Mouse (Mus musculus) CH12.LX (cell line): Measurements from ENCODE around the gene Chml.

Source experiments
- CHD2 ChIP-seq: IDR thresholded peaks from 2 replicates; pipeline ENCODE4 v1.6.1; 2011; ENCODE audit warnings: low read length, improper control_type of control experiment
- CTCF ChIP-seq, 2 experiments: IDR thresholded peaks in 1 of 2; conservative IDR thresholded peaks in 1 of 2; 2 replicates each; pipeline ENCODE4 v1.5.1; 2011 to 2012; ENCODE audit warnings: low read depth in 2 of 2, low read length in 2 of 2, improper control_type of control experiment in 1 of 2, inconsistent platforms in 1 of 2, mild to moderate bottlenecking in 1 of 2, moderate library complexity in 1 of 2
- E2F4 ChIP-seq: IDR thresholded peaks from 2 replicates; pipeline ENCODE4 v1.6.1; 2011; ENCODE audit warnings: low read depth, low read length, improper control_type of control experiment; ENCODE audit not compliant: insufficient replicate concordance
- EP300 ChIP-seq: IDR thresholded peaks from 2 replicates; pipeline ENCODE4 v1.6.1; 2011; ENCODE audit warnings: low read length, improper control_type of control experiment
- ETS1 ChIP-seq: conservative IDR thresholded peaks from 2 replicates; pipeline ENCODE4 v1.6.1; 2012; ENCODE audit warnings: low read depth, mild to moderate bottlenecking, inconsistent platforms, low read length, improper control_type of control experiment, moderate library complexity
- JUND ChIP-seq: conservative IDR thresholded peaks from 2 replicates; pipeline ENCODE4 v1.6.1; 2011; ENCODE audit warnings: low read depth, low read length, improper control_type of control experiment
- MAX ChIP-seq: IDR thresholded peaks from 2 replicates; pipeline ENCODE4 v1.6.1; 2011; ENCODE audit warnings: low read length, improper control_type of control experiment
- MAZ ChIP-seq: IDR thresholded peaks from 2 replicates; pipeline ENCODE4 v1.6.1; 2012; ENCODE audit warnings: low read depth, mild to moderate bottlenecking, inconsistent platforms, low read length, improper control_type of control experiment, moderate library complexity
- MXI1 ChIP-seq: IDR thresholded peaks from 2 replicates; pipeline ENCODE4 v1.6.1; 2011; ENCODE audit warnings: mild to moderate bottlenecking, low read depth, low read length, improper control_type of control experiment
- POLR2A ChIP-seq: IDR thresholded peaks from 2 replicates; pipeline ENCODE4 v1.6.1; 2011; ENCODE audit warnings: low read depth, mild to moderate bottlenecking, improper control_type of control experiment, low read length
- TBP ChIP-seq: conservative IDR thresholded peaks from 2 replicates; pipeline ENCODE4 v1.6.1; 2011; ENCODE audit warnings: low read depth, low read length, improper control_type of control experiment
- TCF12 ChIP-seq: IDR thresholded peaks from 2 replicates; pipeline ENCODE4 v1.6.1; 2014; ENCODE audit warnings: low read depth, mild to moderate bottlenecking, inconsistent platforms, low read length, improper control_type of control experiment
- USF1 ChIP-seq: IDR thresholded peaks from 2 replicates; pipeline ENCODE4 v1.6.1; 2014; ENCODE audit warnings: low read depth, mild to moderate bottlenecking, inconsistent platforms, low read length, improper control_type of control experiment
- ZC3H11A ChIP-seq: IDR thresholded peaks from 2 replicates; pipeline ENCODE4 v1.6.1; 2012; ENCODE audit warnings: low read depth, mild to moderate bottlenecking, inconsistent platforms, low read length, improper control_type of control experiment

GRCm38 (mm10) chr1:175716832-175717231, 24.1 kb upstream of the Chml start:
- no peak for TF ChIP-seq TCF12
- TF ChIP-seq CTCF (conservative IDR thresholded peaks at IDR 0.05 in 1 of 2, IDR thresholded peaks at IDR 0.05 in 1 of 2; ENCODE audit: low read depth in 2 of 2, low read length in 2 of 2), result no peak
- TF ChIP-seq MAZ, result no peak
- TF ChIP-seq CHD2, result no peak
- no peak for TF ChIP-seq ETS1
- TF ChIP-seq USF1, result no peak
- no peak for TF ChIP-seq EP300
- no peak for TF ChIP-seq JUND
- no peak for TF ChIP-seq ZC3H11A
- TF ChIP-seq E2F4, result no peak
- no peak for TF ChIP-seq POLR2A
- no peak for TF ChIP-seq MXI1
- TF ChIP-seq MAX, result no peak
- no peak for TF ChIP-seq TBP
